Mouse (Mus musculus) testis, adult 2 months (tissue): ENCODE measurements around the gene Cdc42se2.

Source experiments
- CTCF ChIP-seq: fragments of 200-500 bp; IDR thresholded peaks from 2 replicates; pipeline ENCODE4 v1.5.1; 2012; ENCODE audit warnings: low read depth, mild to moderate bottlenecking, inconsistent platforms, low read length, moderate library complexity; ENCODE audit not compliant: control insufficient read depth, insufficient read depth, insufficient replicate concordance
- POLR2A ChIP-seq: fragments of 200-500 bp; IDR thresholded peaks from 2 replicates; pipeline ENCODE4 v1.6.1; 2012; ENCODE audit warnings: low read depth, mild to moderate bottlenecking, inconsistent platforms, low read length, moderate library complexity; ENCODE audit not compliant: control insufficient read depth

GRCm38 (mm10) chr11:54710512-54711293, 76.8 kb downstream of the Cdc42se2 start:
- TF ChIP-seq CTCF = no peak
- TF ChIP-seq POLR2A = no peak
